Mouse (Mus musculus): ENCODE data around the gene Ncbp1.

The Ncbp1 gene

DNA sequence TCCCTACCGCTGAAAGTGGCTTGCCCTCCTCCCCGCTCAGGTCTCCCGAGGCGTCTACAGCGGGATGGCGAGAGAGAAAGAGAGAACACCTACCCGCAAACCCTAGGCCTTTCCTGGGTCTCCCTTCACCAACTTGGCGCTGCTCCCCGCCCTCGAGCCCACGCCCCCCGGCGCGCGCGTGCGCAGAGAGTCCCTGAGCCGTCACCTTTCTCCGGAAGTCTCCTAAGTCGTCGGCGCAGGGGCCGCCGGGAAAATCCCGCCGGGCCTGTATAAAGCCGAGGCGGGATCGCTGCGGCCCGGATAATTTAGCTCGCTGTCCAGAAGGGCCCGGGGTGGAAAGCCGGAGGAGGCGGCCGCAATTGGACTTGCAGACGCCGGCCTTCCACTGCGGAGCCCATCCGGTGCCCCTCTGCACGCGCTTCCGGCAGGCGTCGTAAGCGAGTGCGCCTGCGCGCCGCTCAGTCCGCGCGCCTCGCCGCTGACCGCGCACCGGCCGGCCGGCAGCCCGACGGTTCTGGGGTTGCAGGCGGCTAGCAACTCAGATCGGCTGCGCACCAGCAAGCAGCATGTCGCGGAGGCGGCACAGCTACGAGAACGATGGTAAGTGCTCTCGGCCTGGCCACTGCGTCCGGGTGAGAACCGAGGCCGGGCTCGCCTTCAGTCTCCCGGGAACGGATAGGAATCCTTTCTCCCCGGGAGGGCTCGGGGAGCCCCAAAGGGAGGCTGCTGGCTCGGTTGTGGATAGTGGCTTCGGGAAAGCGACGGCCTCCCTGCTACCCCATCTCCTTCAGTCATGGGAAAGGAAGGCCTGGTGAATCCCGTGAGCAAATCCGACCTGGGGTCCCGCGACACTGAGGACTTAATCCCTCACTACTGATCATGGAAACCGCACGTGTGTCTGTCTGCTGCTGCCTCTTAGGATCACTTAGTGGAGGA lies at the start of gene Ncbp1, which contains the start of gene Tstd2:
TSS of gene Ncbp1 (plus strand) at position 327 of the 936 bp plus-strand sequence.
TSS of gene Tstd2 (minus strand) at position 408 of the 936 bp plus-strand sequence.
- DNase-seq: peak; percentile 99

DNA sequence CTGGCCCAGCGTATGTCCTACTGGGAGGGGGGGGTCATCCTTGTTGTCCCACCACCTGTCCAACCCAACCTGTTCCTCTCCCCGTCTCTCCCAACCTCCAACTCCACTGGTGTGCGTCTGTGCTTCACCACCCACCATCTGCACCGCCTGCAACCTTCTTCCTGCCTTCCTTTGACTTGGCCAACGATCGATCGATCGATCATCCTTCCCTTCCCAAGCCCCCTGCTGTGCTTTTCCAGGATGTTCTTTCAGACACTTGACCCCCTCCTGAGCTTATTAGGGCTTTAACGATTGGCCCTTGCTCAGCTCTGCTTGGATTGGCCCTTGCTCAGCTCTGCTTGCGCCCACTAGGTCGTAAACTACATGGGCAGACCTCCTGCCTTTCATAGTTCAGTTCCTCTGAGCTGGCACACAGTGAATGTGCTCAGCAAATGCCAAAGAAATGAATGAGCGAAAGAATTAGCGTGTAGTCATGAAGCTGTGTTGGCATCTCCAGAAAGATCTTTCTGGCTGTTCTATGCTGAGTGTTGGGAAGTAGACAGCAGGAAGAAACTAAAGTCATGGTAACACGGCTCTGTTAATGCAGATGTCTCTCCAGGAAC lies 48.8 kb upstream of the Ncbp1 start:
- DNase-seq: no peak

DNA sequence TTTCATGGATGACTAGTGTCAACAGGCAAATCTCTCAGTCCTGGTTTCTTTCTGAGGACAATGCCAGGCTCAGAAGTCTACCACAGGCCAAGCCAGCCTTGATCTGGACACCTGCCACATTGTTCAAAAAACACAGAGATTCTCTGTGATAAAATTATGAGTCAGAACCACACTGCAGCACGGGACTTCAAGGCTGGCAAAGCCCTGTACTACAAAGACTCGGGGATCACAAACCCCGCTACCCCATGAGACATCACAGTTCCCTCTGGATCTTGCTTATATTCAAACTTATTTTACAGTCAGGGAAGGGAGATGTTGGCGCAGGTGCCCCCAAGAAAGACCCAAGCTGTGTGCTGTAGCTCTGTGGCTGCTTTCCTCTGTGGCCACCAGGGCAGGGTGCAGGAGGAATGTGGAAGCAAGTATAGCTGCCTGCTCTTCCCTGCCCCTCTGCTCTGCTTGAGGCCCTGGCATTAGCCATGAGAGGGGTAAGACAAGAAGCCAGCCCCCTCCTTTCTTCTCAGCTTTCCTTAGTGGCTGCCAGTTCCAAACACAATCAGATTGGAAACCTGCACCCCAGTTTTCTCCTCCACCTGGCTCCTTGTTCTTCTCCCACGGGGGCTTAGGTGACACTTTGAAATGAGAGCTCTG lies 45.9 kb upstream of the Ncbp1 start:
- DNase-seq: no peak

- peak; percentile 93 for DNase-seq
These were observed 43.2 kb upstream of the Ncbp1 start for GRCm38 (mm10) chr4:46094916-46095825.

GRCm38 (mm10) chr4:46095826-46096159 lies 42.6 kb upstream of the Ncbp1 start:
- no peak for DNase-seq

- no peak for DNase-seq
These were observed 41.9 kb upstream of the Ncbp1 start for GRCm38 (mm10) chr4:46096546-46096945.

GRCm38 (mm10) chr4:46097591-46097990 lies 40.8 kb upstream of the Ncbp1 start:
- no peak for DNase-seq

DNA sequence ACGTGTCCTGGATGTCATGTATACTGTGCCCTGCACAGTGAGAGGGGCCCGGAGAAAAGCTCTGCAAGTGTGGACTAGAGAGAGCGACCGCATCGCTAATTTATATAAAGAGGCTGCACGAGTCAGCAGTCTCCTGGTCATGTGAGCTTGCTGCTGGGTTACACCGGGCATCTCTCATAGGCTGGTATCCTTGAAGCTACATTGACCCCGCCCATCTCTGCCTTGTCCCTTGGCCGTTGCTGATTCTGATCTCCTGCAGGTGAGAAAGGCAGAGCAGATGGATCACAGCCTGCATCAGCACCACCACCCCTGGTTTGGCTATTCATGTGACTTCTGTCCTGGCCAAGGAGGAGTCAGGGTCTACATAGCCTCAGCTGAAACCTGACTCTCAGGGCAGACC lies 39.3 kb upstream of the Ncbp1 start:
- DNase-seq: peak; percentile 85

- peak; percentile 90 for DNase-seq
These were observed 37.9 kb upstream of the Ncbp1 start for GRCm38 (mm10) chr4:46100539-46100938.

DNA sequence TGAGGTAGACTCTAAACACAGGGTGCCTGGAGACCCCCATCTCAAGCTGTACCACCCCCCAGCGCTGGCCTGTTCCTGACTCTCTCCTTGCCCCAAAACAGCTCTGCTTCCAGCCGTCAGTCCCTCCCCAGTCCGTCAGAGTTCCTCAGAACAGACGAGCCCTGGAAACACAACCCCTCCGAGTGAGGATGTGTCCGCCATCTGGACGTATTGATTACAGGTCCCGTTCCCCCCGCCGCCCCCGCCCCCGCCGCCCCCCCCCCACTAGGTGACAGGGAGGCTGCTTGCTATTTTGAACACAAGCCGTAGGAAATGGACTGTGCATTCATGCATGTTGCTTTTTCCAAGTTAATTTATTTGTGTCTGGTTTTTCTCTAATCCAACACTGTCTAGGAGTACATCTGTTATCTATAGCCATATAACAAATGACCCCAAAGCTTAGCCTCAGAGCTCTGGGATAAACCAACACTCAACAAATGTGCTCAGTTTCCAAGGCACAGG lies 37.2 kb upstream of the Ncbp1 start:
- no peak for DNase-seq

GRCm38 (mm10) chr4:46102078-46102769 lies 36.2 kb upstream of the Ncbp1 start:
- peak; percentile 90 for DNase-seq

- DNase-seq: peak; percentile 90
These were observed 28.3 kb upstream of the Ncbp1 start for GRCm38 (mm10) chr4:46110084-46110483.

DNA sequence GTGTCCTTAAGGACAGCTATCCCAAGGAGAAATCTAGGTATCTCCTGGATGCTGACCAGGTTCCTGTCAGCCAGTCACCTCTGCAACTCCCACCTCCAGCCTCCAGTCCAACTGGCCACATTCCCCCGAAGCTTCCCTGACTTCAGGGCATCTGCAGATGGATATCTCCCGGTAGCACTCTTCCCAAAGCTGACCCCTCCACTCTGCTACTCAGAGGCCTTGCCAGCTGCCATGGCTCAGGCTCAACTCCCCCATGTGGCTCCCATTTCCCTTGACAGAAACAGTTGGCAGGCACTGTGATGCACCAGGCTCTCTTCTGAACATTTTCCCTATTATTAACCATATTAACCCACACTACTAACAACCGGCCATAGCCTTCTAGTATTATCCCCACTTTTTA lies 27.1 kb upstream of the Ncbp1 start:
- peak; percentile 81 for DNase-seq

DNA sequence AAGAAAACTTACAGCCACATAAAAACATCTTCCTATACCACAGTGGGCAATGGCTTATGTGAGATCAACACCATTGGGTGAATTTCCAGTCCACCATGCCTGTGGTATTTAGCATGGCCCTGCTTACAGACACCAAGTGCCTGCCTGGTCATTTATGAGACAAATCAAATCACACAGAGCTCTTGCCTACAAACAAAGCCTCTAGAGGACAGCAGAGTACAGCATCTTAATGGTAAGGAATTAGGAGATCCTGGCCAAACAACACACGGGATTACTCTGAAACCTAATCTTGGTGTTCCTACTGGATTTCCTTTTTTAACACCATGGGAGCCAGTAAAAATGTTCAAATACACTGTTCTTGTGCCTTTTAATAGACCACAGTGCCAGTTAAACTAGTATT lies 23.1 kb upstream of the Ncbp1 start:
- no peak for DNase-seq

- peak; percentile 94 for DNase-seq
These were observed 21.8 kb upstream of the Ncbp1 start for GRCm38 (mm10) chr4:46116544-46117175.

DNA sequence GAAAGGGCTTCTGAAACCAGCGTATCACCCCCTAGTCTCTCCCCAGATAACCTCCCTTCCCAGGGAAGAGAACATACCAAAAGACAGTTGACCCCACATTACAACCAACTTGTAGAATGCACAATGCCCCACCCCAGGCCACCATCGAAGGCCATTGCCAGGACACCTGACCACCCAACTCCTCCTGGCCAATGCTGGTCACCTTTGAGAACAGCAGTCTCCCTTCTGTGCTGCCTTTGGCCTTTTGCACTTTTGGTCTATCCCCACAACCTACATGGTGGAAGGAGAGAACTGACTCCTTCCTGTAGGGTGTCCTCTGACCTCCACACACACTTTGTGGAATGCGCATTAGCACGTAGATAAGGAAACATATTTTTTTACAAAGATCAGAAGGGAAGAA lies 20.9 kb upstream of the Ncbp1 start:
- peak; percentile 87 for DNase-seq

DNA sequence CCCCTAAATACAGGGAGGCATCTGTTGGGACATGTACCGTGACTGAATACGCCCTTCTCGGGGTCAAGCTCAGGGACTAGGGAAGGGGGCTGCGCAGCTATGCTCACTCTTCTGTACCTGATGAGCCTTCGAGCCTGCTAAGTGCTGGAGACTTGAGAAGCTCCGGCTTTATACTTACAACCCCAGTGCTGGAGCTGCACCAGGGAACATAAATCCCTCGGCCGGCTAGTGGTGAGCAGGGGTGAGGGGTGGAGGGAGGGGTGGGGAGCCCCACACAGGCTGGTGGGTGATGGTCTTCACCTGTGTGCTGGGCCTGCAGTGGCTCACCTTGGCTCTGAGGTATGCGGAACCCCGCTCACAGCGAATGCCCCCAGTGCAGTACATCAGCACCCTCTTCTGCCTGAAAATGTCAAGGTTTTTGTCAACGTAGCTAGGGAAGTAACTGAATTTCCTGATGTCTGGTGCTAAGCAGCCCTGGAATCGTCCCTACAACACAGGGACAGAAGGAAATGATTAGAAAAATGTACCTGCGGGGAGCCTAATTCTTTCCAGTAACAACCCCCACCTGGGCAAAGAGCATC lies 18.8 kb upstream of the Ncbp1 start:
- peak; percentile 87 for DNase-seq

- peak; percentile 76 for DNase-seq
These were observed 17.6 kb upstream of the Ncbp1 start for GRCm38 (mm10) chr4:46120767-46121166.

DNA sequence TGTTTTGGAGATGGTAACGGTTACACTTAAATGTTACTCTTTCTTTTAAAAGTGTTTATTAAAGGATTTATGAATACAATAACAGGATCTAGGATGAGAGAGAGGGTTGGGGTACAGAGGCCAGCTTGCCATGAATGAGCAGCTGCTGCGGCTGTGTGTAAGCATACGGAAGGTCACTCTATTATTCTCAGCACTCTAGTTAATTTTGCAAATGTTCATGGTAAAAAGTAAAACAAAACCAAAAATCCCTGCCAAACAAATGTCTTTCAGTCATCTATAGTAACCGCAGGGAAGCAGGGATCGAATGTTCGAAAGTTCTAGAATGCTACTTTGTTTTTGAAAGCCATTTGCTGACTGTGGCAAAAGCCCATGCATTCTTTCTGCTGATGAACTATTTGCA lies 15.1 kb upstream of the Ncbp1 start:
- peak; percentile 69 for DNase-seq

DNA sequence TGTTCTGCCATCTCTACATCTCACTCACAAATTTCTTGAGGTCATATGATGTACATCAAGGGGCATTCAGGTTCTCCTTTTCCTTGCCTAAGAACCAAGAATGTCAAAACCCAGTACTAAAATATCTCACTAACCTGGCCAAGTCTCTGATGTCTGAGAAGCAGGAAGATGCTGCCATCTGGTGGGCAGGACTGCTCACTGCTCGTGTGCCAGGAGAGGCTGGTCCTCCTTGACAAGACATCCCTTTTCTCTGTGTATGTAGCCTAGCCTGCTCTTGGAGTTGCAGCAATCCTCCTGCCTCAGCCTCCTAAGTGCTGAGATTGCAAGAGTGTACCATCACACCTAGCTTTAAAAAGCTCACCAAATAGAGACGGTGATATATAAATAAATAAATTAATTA lies 11.9 kb upstream of the Ncbp1 start:
- peak; percentile 92 for DNase-seq

All from heart, adult 11 months (tissue).